Mouse (Mus musculus): Measurements from ENCODE around the gene P2rx7.

- TF ChIP-seq CTCF (IDR thresholded peaks at IDR 0.05; ENCODE audit: insufficient read depth, low read depth, low read length) = no peak
- no peak for TF ChIP-seq POLR2A (IDR thresholded peaks at IDR 0.05; ENCODE audit: insufficient read depth, low read depth, low read length)
Observed at GRCm38 (mm10) chr5:122718400-122718799, 74.7 kb downstream of the P2rx7 start.

All from olfactory bulb, adult 2 months (tissue).